Mouse (Mus musculus) stomach, embryonic 14.5 days (tissue): ENCODE results near the gene Gpr161. TPM values are rescaled to one million over a fixed set of nuclear protein-coding genes. Genes with fewer than 3 reads are reported as not detected.

Source experiments
- ATAC-seq: fragments of 200-750 bp; cut with Nextera tagmentation; 2 replicates; pipeline ENCODE4 v1.8.0; 2017; ENCODE audit warnings: low read depth, moderate TSS enrichment; ENCODE audit not compliant: insufficient number of reproducible peaks, insufficient read depth, low FRiP score
- H3K27ac ChIP-seq: fragments of 300-500 bp; sonication (generic); 2 replicates; pipeline ENCODE4 v1.5.1; 2014; ENCODE audit warnings: mild to moderate bottlenecking, low read length, moderate library complexity, mixed read lengths
- H3K27me3 ChIP-seq: fragments of 300-500 bp; sonication (generic); 2 replicates; pipeline ENCODE4 v1.6.1; 2014; ENCODE audit warnings: low read length, control low read depth, mixed read lengths; ENCODE audit not compliant: control insufficient read depth, insufficient read depth
- H3K36me3 ChIP-seq: fragments of 300-500 bp; sonication (generic); 2 replicates; pipeline ENCODE4 v1.6.1; 2014; ENCODE audit warnings: mild to moderate bottlenecking, control low read depth, low read length, moderate library complexity, mixed read lengths; ENCODE audit not compliant: control insufficient read depth, insufficient read depth
- H3K4me1 ChIP-seq: fragments of 300-500 bp; sonication (generic); 2 replicates; pipeline ENCODE4 v1.6.1; 2014; ENCODE audit warnings: low read length, control low read depth, mixed read lengths; ENCODE audit not compliant: control insufficient read depth, insufficient read depth
- H3K4me2 ChIP-seq: fragments of 300-500 bp; sonication (generic); replicated peaks from 2 replicates; pipeline ENCODE4 v1.6.1; 2014; ENCODE audit warnings: low read depth, low read length, control low read depth
- H3K4me3 ChIP-seq: fragments of 300-500 bp; sonication (generic); 2 replicates; pipeline ENCODE4 v1.5.1; 2014; ENCODE audit warnings: low read depth, low read length, control low read depth
- H3K9ac ChIP-seq: fragments of 300-500 bp; sonication (generic); replicated peaks from 2 replicates; pipeline ENCODE4 v1.6.1; 2014; ENCODE audit warnings: low read depth, mild to moderate bottlenecking, control low read depth, low read length, moderate library complexity, mixed read lengths
- H3K9me3 ChIP-seq: fragments of 300-500 bp; sonication (generic); 2 replicates; pipeline ENCODE4 v1.6.1; 2016; ENCODE audit warnings: low read depth, low read length, control low read depth; ENCODE audit not compliant: control insufficient read depth
- WGBS: fragments of 180-500 bp; shearing (Covaris S2); extraction: QIAGEN DNeasy Blood & Tissue Kit; methylation state at CpG from one replicate; pipeline ENCODE4 v1.1.7; 2014; 5-methylcytosine and 5-hydroxymethylcytosine counted together
- polyA plus RNA-seq: library from polyadenylated mRNA; unstranded; fragments of >200 nt; fragmentation: Nextera tagmentation; extraction: Ambion mirVana; gene quantifications from 2 replicates; pipeline ENCODE4 v1.2.1, GENCODE M21; 2014

Gpr161 gene
- polyA plus RNA-seq, 1 experiment from 2014 or later = 2.5 TPM

- H3K4me1 ChIP-seq = no peaks in the 10 kb centered on the region
- H3K4me3 ChIP-seq = no peak overlapping the region
- H3K27me3 ChIP-seq = no peaks in the 10 kb centered on the region
- no peak for ATAC-seq
- no peaks in the 10 kb centered on the region for H3K9me3 ChIP-seq
- no peak overlapping the region for H3K4me2 ChIP-seq
- H3K36me3 ChIP-seq = no peaks in the 10 kb centered on the region
- WGBS = 73% methylated on average over 4 of the region's 4 CpGs
- no peak overlapping the region for H3K27ac ChIP-seq
- no peak overlapping the region for H3K9ac ChIP-seq
Measured at GRCm38 (mm10) chr1:165344453-165344852, 48.9 kb downstream of the Gpr161 start.

GRCm38 (mm10) chr1:165348627-165349026, 53.0 kb downstream of the Gpr161 start:
- no peaks in the 10 kb centered on the region for H3K9me3 ChIP-seq
- no peak overlapping the region for H3K4me3 ChIP-seq
- H3K4me1 ChIP-seq = no peaks in the 10 kb centered on the region
- peak; percentile 72 for ATAC-seq
- H3K27ac ChIP-seq = no peak overlapping the region
- H3K27me3 ChIP-seq = no peaks in the 10 kb centered on the region
- no peak overlapping the region for H3K4me2 ChIP-seq
- H3K36me3 ChIP-seq = peaks cover 11% of the 10 kb centered on the region
- no peak overlapping the region for H3K9ac ChIP-seq

- Histone ChIP-seq H3K27me3 (no peaks in the 10 kb centered on the region), H3K4me2 (no peak overlapping the region), H3K9ac (no peak overlapping the region), H3K27ac (no peak overlapping the region), H3K4me1 (no peaks in the 10 kb centered on the region), H3K9me3 (no peaks in the 10 kb centered on the region), H3K4me3 (no peak overlapping the region), H3K36me3 (peaks cover under 1% of the 10 kb centered on the region; the same call in 1 of the 2 replicates)
- ATAC-seq = no peak
- 29% methylated on average over 2 of the region's 2 CpGs for WGBS
Measured at GRCm38 (mm10) chr1:165356347-165356746, 60.8 kb downstream of the Gpr161 start.

- 73% methylated on average over 2 of the region's 2 CpGs for WGBS
- H3K4me2 ChIP-seq = no peak overlapping the region
- H3K27me3 ChIP-seq = no peaks in the 10 kb centered on the region
- no peak overlapping the region for H3K9ac ChIP-seq
- no peaks in the 10 kb centered on the region for H3K9me3 ChIP-seq
- ATAC-seq = no peak
- no peaks in the 10 kb centered on the region for H3K4me1 ChIP-seq
- no peak overlapping the region for H3K27ac ChIP-seq
- H3K36me3 ChIP-seq = no peaks in the 10 kb centered on the region
- no peak overlapping the region for H3K4me3 ChIP-seq
Measured at GRCm38 (mm10) chr1:165363271-165363670, 67.7 kb downstream of the Gpr161 start.

- Histone ChIP-seq H3K9me3 (no peaks in the 10 kb centered on the region), H3K4me3 (no peak overlapping the region), H3K27ac (no peak overlapping the region), H3K9ac (no peak overlapping the region), H3K36me3 (no peaks in the 10 kb centered on the region), H3K27me3 (no peaks in the 10 kb centered on the region), H3K4me2 (no peak overlapping the region), H3K4me1 (no peaks in the 10 kb centered on the region)
- WGBS = 91% methylated on average over 3 of the region's 3 CpGs
- ATAC-seq = no peak
Measured at GRCm38 (mm10) chr1:165365057-165365456, 69.5 kb downstream of the Gpr161 start.

GRCm38 (mm10) chr1:165370990-165371389, 75.4 kb downstream of the Gpr161 start:
- H3K9me3 ChIP-seq = no peaks in the 10 kb centered on the region
- H3K4me2 ChIP-seq = no peak overlapping the region
- H3K4me1 ChIP-seq = no peaks in the 10 kb centered on the region
- no peaks in the 10 kb centered on the region for H3K27me3 ChIP-seq
- ATAC-seq = no peak
- 92% methylated on average over 4 of the region's 4 CpGs for WGBS
- no peak overlapping the region for H3K27ac ChIP-seq
- no peak overlapping the region for H3K9ac ChIP-seq
- H3K4me3 ChIP-seq = no peak overlapping the region
- no peaks in the 10 kb centered on the region for H3K36me3 ChIP-seq

GRCm38 (mm10) chr1:165373839-165374238, 78.2 kb downstream of the Gpr161 start:
- no peak for ATAC-seq
- Histone ChIP-seq H3K9me3 (no peaks in the 10 kb centered on the region), H3K27ac (no peak overlapping the region), H3K4me2 (no peak overlapping the region), H3K4me1 (no peaks in the 10 kb centered on the region), H3K4me3 (no peak overlapping the region), H3K27me3 (no peaks in the 10 kb centered on the region), H3K36me3 (no peaks in the 10 kb centered on the region), H3K9ac (no peak overlapping the region)
- 60% methylated on average over 9 of the region's 9 CpGs for WGBS

Other genes with a start within 250 kb of the Gpr161 start
- not detected in 2 replicates for gene Tbx19, start 135.0 kb upstream of the Gpr161 start, polyA plus RNA-seq
- 29.4 and 33.3 TPM in 2 replicates for gene Sft2d2, start 101.4 kb upstream of the Gpr161 start, polyA plus RNA-seq
- 86.7 and 97.6 TPM in 2 replicates for gene Tiprl, start 58.8 kb upstream of the Gpr161 start, polyA plus RNA-seq
- 24.5 and 26.1 TPM in 2 replicates for gene Dcaf6, start 164.7 kb downstream of the Gpr161 start, polyA plus RNA-seq
- gene Mpc2, start 164.8 kb downstream of the Gpr161 start, polyA plus RNA-seq = 154 and 161 TPM in 2 replicates
- gene Adcy10, start 189.4 kb downstream of the Gpr161 start, polyA plus RNA-seq = 0.39 TPM in 1 of 2 replicates, not detected in the other